Mouse (Mus musculus): ENCODE measurements around the gene 9230113P08Rik. TPM values are rescaled to one million over a fixed set of nuclear protein-coding genes. Genes with fewer than 3 reads are reported as not detected.
"Not testable (repeated sequence)": the region's sequence is repeated elsewhere in the genome, so short reads cannot be mapped to it uniquely, and the experiment has no call there.

Gene 9230113P08Rik
- not detected in 2 replicates for polyA plus RNA-seq (2015; fragmentation: Nextera tagmentation; extraction: Ambion mirVana)

DNA sequence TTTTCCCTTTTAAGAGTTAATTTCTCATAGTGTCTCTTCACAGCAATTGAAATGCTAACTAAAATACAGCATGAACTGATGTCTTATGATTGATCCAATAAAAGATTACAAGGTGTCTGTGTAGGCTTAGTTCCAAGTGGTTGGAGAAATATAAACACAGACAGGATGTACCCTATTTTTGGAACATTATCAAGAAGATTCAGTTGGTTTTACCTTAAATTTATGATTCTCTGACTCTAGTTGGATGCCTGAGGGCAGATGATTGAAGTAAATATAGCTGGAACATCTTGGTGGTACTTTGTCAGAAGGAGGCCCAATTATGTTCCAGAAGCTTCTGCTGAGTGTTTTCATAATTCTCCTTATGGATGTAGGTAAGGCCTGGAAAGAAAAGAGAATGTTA lies at the start of gene 9230113P08Rik:
TSS of gene 9230113P08Rik (plus strand) at position 301 of the 400 bp plus-strand sequence.
- H3K9me3 ChIP-seq (replicated peaks; ENCODE audit: control insufficient read depth, low read length), result not testable (repeated sequence)

DNA sequence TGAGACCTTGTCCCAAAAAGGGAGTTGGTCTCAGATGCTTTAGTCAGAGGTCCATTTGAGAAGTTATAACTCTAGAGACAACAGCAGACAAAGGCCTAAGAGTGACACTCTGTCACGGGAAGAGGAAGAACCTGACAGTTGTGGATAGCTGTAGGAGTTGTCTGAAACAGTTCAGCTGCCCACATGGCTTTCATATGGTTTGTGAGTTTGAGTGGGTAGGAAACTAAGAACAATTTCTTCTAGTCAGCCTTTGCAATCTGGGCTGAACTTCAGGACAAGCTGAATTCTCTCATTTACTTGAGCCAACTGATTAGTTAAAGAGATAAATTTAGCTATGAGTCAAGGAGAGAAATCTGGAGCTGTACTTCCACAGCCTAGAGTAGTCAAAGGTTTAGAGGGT lies 15.1 kb upstream of the 9230113P08Rik start:
- H3K4me3 ChIP-seq (ENCODE audit: low read depth, low read length); ATAC-seq (ENCODE audit: low read depth); H3K9me3 ChIP-seq (replicated peaks; ENCODE audit: control insufficient read depth, low read length); H3K9ac ChIP-seq (ENCODE audit: low read depth, low read length); H3K4me2 ChIP-seq (ENCODE audit: low read depth, low read length); H3K27ac ChIP-seq (ENCODE audit: low read length); H3K27me3 ChIP-seq (ENCODE audit: control insufficient read depth, insufficient read depth, low read depth, low read length); H3K4me1 ChIP-seq (ENCODE audit: control insufficient read depth, low read depth, low read length); H3K36me3 ChIP-seq (ENCODE audit: control insufficient read depth, insufficient read depth): not testable (repeated sequence)
- 38% methylated on average over 1 of the region's 1 CpGs for WGBS (ENCODE audit: insufficient replicate concordance)

More for the DNA sequence above, at the start of gene 9230113P08Rik:
- not testable (repeated sequence) for H3K4me2 ChIP-seq (ENCODE audit: low read depth, low read length); H3K36me3 ChIP-seq (ENCODE audit: control insufficient read depth, insufficient read depth); H3K27ac ChIP-seq (ENCODE audit: low read length); H3K4me3 ChIP-seq (ENCODE audit: low read depth, low read length); ATAC-seq (ENCODE audit: low read depth); H3K9ac ChIP-seq (ENCODE audit: low read depth, low read length); H3K27me3 ChIP-seq (ENCODE audit: control insufficient read depth, insufficient read depth, low read depth, low read length); H3K4me1 ChIP-seq (ENCODE audit: control insufficient read depth, low read depth, low read length)

DNA sequence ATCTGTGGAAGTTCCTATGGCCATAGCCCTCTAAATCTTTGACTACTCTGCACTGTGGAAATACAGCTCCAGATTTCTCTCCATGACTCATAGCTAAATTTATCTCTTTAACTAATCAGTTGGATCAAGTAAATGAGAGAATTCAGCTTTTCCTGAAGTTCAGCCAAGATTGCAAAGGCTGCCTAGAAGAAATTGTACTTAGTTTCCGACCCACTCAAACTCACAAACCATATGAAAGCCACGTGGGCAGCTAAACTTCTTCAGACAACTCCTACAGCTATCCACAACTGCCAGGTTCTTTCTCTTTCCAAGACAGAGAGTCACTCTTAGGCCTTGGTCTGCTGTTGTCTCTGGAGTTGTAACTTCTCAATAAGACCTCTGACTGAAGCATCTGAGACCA lies 3.7 kb upstream of the 9230113P08Rik start:
- 48% methylated on average over 2 of the region's 2 CpGs for WGBS (ENCODE audit: insufficient replicate concordance)
- Histone ChIP-seq H3K27ac (ENCODE audit: low read length) (no peak overlapping the region), H3K4me2 (ENCODE audit: low read depth, low read length) (no peak overlapping the region), H3K9me3 (replicated peaks; ENCODE audit: control insufficient read depth, low read length) (no peaks in the 10 kb centered on the region), H3K4me3 (ENCODE audit: low read depth, low read length) (no peak overlapping the region), H3K9ac (ENCODE audit: low read depth, low read length) (no peak overlapping the region), H3K4me1 (ENCODE audit: control insufficient read depth, low read depth, low read length) (no peaks in the 10 kb centered on the region), H3K27me3 (ENCODE audit: control insufficient read depth, insufficient read depth, low read depth, low read length) (no peaks in the 10 kb centered on the region), H3K36me3 (ENCODE audit: control insufficient read depth, insufficient read depth) (no peaks in the 10 kb centered on the region)
- ATAC-seq (ENCODE audit: low read depth), result no peak

DNA sequence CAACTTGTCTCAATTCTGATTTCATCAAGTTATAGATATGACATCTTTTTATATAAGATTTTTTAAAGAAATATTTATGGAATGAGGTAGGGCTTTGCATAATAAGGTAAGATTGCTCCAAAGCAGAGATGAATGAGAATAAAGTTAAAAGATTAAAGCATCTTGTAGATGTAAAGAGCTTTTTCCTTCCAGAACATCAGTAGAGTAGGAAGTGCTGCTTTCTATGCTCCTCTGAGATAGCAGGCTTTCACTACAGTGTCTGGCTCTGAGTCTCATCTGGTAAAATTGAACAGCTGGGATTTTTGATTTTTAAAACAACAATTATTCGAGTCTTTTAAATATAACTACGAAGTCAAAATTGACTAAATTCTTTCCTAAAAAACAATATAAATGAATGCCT lies 22.6 kb downstream of the 9230113P08Rik start:
- Histone ChIP-seq H3K9me3 (replicated peaks; ENCODE audit: control insufficient read depth, low read length) (no peaks in the 10 kb centered on the region), H3K4me1 (ENCODE audit: control insufficient read depth, low read depth, low read length) (no peaks in the 10 kb centered on the region), H3K27ac (ENCODE audit: low read length) (no peak overlapping the region), H3K9ac (ENCODE audit: low read depth, low read length) (no peak overlapping the region), H3K4me3 (ENCODE audit: low read depth, low read length) (no peak overlapping the region), H3K27me3 (ENCODE audit: control insufficient read depth, insufficient read depth, low read depth, low read length) (no peaks in the 10 kb centered on the region), H3K4me2 (ENCODE audit: low read depth, low read length) (no peak overlapping the region), H3K36me3 (ENCODE audit: control insufficient read depth, insufficient read depth) (no peaks in the 10 kb centered on the region)
- WGBS (ENCODE audit: insufficient replicate concordance), result 49% methylated on average over 2 of the region's 2 CpGs
- ATAC-seq (ENCODE audit: low read depth), result no peak

Other genes starting within 250 kb of the 9230113P08Rik start
- gene Pate1, start 221.0 kb upstream of the 9230113P08Rik start, polyA plus RNA-seq (2015; fragmentation: Nextera tagmentation; extraction: Ambion mirVana), result not detected in 2 replicates
- gene Gm17677, start 167.4 kb upstream of the 9230113P08Rik start, polyA plus RNA-seq (2015; fragmentation: Nextera tagmentation; extraction: Ambion mirVana), result not detected in 2 replicates
- not detected in 2 replicates for gene Gm17727, start 130.3 kb upstream of the 9230113P08Rik start, polyA plus RNA-seq (2015; fragmentation: Nextera tagmentation; extraction: Ambion mirVana)
- gene Gm27235, start 118.3 kb upstream of the 9230113P08Rik start, polyA plus RNA-seq (2015; fragmentation: Nextera tagmentation; extraction: Ambion mirVana), result not detected in 2 replicates
- not detected in 2 replicates for gene D730048I06Rik, start 118.3 kb upstream of the 9230113P08Rik start, polyA plus RNA-seq (2015; fragmentation: Nextera tagmentation; extraction: Ambion mirVana)
- gene 9230110F15Rik, start 64.3 kb upstream of the 9230113P08Rik start, polyA plus RNA-seq (2015; fragmentation: Nextera tagmentation; extraction: Ambion mirVana), result not detected in 2 replicates
- gene Gm5916, start 220.4 kb downstream of the 9230113P08Rik start, polyA plus RNA-seq (2015; fragmentation: Nextera tagmentation; extraction: Ambion mirVana), result not detected in 2 replicates